Mouse (Mus musculus) adrenal gland, postnatal 4 days (tissue): ENCODE measurements around the gene Hoxb2. TPM values are rescaled to one million over a fixed set of nuclear protein-coding genes. Genes with fewer than 3 reads are reported as not detected.

Experiments used
- DNase-seq, 2 experiments: peaks; one replicate each; pipeline ENCODE4 v3.0.0; 2021 to 2022; ENCODE audit warnings: low spot score in 2 of 2, mixed read lengths in 2 of 2
- microRNA-seq: library from miRNA; unstranded; fragments of <30 nt; microRNA quantifications from one replicate; pipeline ENCODE4 v1.2.0, GENCODE M21; 2021
- total RNA-seq, 2 experiments: library from RNA; stranded (reverse); gene quantifications; 2 replicates each; pipeline ENCODE4 v1.2.3; 2021

The Hoxb2 gene
- total RNA-seq, 2 experiments from 2014 or later, result 21.0 to 26.0 TPM

- DNase-seq, result no peak
Observed at GRCm38 (mm10) chr11:96396772-96397626, 46.7 kb downstream of the Hoxb2 start.

DNA sequence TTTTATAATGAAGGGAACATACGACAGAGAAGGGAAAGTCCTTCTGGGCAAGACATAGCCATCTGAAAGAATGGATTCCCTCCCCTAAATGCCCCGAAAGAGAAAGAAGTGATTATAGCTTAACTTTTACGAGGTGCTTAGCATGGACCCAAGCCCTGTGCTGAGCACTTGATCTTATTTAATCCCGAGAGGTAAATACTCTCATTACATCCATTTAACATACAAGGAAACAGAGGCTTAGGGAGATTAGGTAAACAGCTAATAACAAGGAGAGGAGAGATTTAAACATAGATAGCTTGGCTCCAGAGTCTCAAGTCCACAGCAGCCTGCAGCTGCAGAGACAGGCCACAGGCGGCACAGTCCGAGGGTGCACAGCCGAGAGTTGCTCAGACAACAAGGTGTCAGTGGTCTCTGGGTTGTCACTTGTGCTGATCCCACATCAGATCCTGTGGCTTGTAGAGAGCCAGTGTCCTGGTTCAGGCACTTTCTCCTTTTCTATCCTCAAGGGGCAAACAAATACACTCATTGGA lies 47.5 kb downstream of the Hoxb2 start:
- no peak for DNase-seq

DNA sequence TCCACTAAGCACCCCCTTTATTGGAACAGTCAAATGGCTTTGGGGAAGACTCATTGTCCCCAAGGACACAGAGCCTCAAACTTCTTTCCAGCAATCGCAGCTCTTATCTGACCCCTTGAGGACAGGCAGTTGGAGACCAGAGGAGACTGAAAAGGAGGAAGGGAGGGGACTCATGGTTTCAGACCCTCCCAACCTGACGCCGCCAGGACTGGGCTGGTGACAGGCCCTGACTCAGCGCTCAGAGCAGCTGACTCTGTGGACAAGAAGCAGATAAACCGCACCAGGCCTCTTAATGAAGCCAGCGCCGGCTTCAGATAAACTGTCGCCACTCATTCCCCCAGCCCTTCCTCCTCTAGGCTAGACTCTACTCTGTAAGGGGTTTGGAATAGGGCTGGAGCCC lies 49.6 kb downstream of the Hoxb2 start:
- DNase-seq, result no peak

Small RNAs within 50 kb of the gene (microRNA-seq; reads per million reads assigned to microRNA genes)
- gene Mir10a, result 60,500 reads per million, percentile 99 among the genes with 10 or more reads in this experiment

Other genes starting within 250 kb of the Hoxb2 start
- not detected for gene Calcoco2, start 238.6 kb upstream of the Hoxb2 start, total RNA-seq
- gene Ttll6, start 216.7 kb upstream of the Hoxb2 start, total RNA-seq, result not detected
- gene Hoxb13, start 156.2 kb upstream of the Hoxb2 start, total RNA-seq, result not detected
- gene Hoxb9, start 79.1 kb upstream of the Hoxb2 start, total RNA-seq, result 10 to 100 TPM; 86.0 to 93.6 TPM
- gene Hoxb8, start 68.6 kb upstream of the Hoxb2 start, total RNA-seq, result 10 to 100 TPM; 58.4 to 61.2 TPM
- 10 to 100 TPM; 39.4 to 49.8 TPM for gene Hoxb7, start 63.9 kb upstream of the Hoxb2 start, total RNA-seq
- gene Hoxb6, start 58.0 kb upstream of the Hoxb2 start, total RNA-seq, result 10 to 100 TPM; 43.6 to 47.9 TPM
- gene Hoxb5, start 47.2 kb upstream of the Hoxb2 start, total RNA-seq, result 10 to 100 TPM; 26.5 to 27.8 TPM
- 10 to 100 TPM; 19.8 to 22.0 TPM for gene Hoxb4, start 32.3 kb upstream of the Hoxb2 start, total RNA-seq
- gene Hoxb3, start 27.2 kb upstream of the Hoxb2 start, total RNA-seq, result 10 to 100 TPM; 40.5 to 44.5 TPM
- not detected for gene Hoxb1, start 15.2 kb downstream of the Hoxb2 start, total RNA-seq
- gene Skap1, start 114.1 kb downstream of the Hoxb2 start, total RNA-seq, result 1 to 10 TPM; 6.1 to 7.6 TPM